Mouse (Mus musculus): ENCODE results near the gene Tcf19. TPM values are rescaled to one million over a fixed set of nuclear protein-coding genes. Genes with fewer than 3 reads are reported as not detected.

The Tcf19 gene
- total and polyA plus RNA-seq, 3 experiments: 29.7 to 38.4 (median 37.7) TPM

GRCm38 (mm10) chr17:35544680-35545079, 28.1 kb upstream of the Tcf19 start:
- peak; percentile 55 for DNase-seq (ENCODE audit: extremely low read depth)
- Histone ChIP-seq H3K9ac (ENCODE audit: insufficient read depth, low read depth) (no peak overlapping the region), H3K79me2 (replicated peaks; ENCODE audit: control insufficient read depth, extremely low read depth, insufficient read depth, poor library complexity, severe bottlenecking) (no peaks in the 10 kb centered on the region), H3K4me3 (replicated peaks in 1 of 3; ENCODE audit: low read depth in 2 of 3, low read length in 2 of 3, poor library complexity in 1 of 3) (no peak overlapping the region), H3K27me3 (replicated peaks) (peaks cover 3% of the 10 kb centered on the region), H3K27ac (ENCODE audit: insufficient read depth, low read depth) (no peak overlapping the region), H3K9me3 (replicated peaks; ENCODE audit: low read length) (no peaks in the 10 kb centered on the region), H3K36me3 (replicated peaks in 1 of 2; ENCODE audit: control insufficient read depth in 1 of 2, insufficient read depth in 1 of 2, low read length in 1 of 2) (no peaks in the 10 kb centered on the region), H3K4me1 (ENCODE audit: control insufficient read depth in 1 of 2, insufficient read depth in 2 of 2) (peaks cover 8 to 25% of the 10 kb centered on the region in 2 experiments), H3K4me2 (ENCODE audit: insufficient read depth, low read depth, poor library complexity, severe bottlenecking) (no peak overlapping the region)
- dilution Hi-C loops (cut with MboI; ENCODE audit: extremely low pct_ligation_motif_present, extremely low pct_unique_long_range_greater_than_20kb, low sequenced_read_pairs): no loop called here
- in situ Hi-C loops (cut with MboI; ENCODE audit: low pct_ligation_motif_present, low pct_unique_long_range_greater_than_20kb, low sequenced_read_pairs): no loop called here
- peak; percentile 52 for TF ChIP-seq RAD21 (IDR thresholded peaks at IDR 0.05; ENCODE audit: low read depth, low read length)
- TF ChIP-seq JUN (IDR thresholded peaks at IDR 0.05; ENCODE audit: insufficient read depth, low read depth, low read length): no peak
- TF ChIP-seq MXI1 (IDR thresholded peaks at IDR 0.05; ENCODE audit: low read depth, low read length): no peak
- no peak for TF ChIP-seq CHD2 (IDR thresholded peaks at IDR 0.05; ENCODE audit: low read length)
- TF ChIP-seq USF1 (IDR thresholded peaks at IDR 0.05; ENCODE audit: low read depth, low read length): no peak
- no peak for TF ChIP-seq ZC3H11A (IDR thresholded peaks at IDR 0.05; ENCODE audit: low read depth, low read length)
- no peak for TF ChIP-seq USF2 (conservative IDR thresholded peaks at IDR 0.05; ENCODE audit: low read depth, low read length)
- no peak for TF ChIP-seq EP300 (IDR thresholded peaks at IDR 0.05; ENCODE audit: low read length)
- TF ChIP-seq SMC3 (IDR thresholded peaks at IDR 0.05; ENCODE audit: low read depth, low read length): peak; percentile 54
- no peak for TF ChIP-seq ELF1 (IDR thresholded peaks at IDR 0.05; ENCODE audit: low read depth, low read length)
- TF ChIP-seq CTCF (conservative IDR thresholded peaks at IDR 0.05 in 1 of 2, IDR thresholded peaks at IDR 0.05 in 1 of 2; ENCODE audit: low read depth in 2 of 2, low read length in 2 of 2): peak; percentile 66 to 96
- TF ChIP-seq MYC (IDR thresholded peaks at IDR 0.05; ENCODE audit: low read depth, low read length): no peak
- TF ChIP-seq ZMIZ1 (IDR thresholded peaks at IDR 0.05; ENCODE audit: low read depth, low read length): no peak

DNA sequence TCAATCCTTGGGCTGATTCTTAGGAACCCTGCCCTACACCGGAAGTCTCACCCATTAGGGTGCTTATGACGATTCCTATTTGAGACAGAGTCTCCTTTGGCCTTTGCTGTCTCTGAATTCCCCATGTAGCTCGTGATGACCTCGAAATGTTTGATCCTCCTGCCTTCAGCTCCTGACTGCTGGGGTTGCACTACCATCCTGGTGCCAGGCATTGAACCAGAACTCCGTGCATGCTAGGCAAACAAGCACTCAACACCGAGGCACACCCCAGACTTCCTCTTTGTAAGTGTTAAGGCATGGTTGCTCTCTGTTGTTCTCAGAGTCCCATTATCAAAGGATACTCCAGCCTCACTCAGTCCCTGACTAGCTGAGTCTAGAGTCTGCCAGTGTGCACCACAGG, 27.4 kb upstream of the Tcf19 start:
- H3K9me3 ChIP-seq (replicated peaks; ENCODE audit: low read length): no peaks in the 10 kb centered on the region
- H3K36me3 ChIP-seq (replicated peaks in 1 of 2; ENCODE audit: control insufficient read depth in 1 of 2, insufficient read depth in 1 of 2, low read length in 1 of 2): no peaks in the 10 kb centered on the region
- dilution Hi-C loops (cut with MboI; ENCODE audit: extremely low pct_ligation_motif_present, extremely low pct_unique_long_range_greater_than_20kb, low sequenced_read_pairs) (no loop called here), in situ Hi-C loops (cut with MboI; ENCODE audit: low pct_ligation_motif_present, low pct_unique_long_range_greater_than_20kb, low sequenced_read_pairs) (no loop called here)
- TF ChIP-seq MYC (IDR thresholded peaks at IDR 0.05; ENCODE audit: low read depth, low read length) (no peak), KAT2A (IDR thresholded peaks at IDR 0.05; ENCODE audit: insufficient replicate concordance, low read length) (no peak), USF1 (IDR thresholded peaks at IDR 0.05; ENCODE audit: low read depth, low read length) (no peak)
- H3K27me3 ChIP-seq (replicated peaks): peaks cover 6% of the 10 kb centered on the region
- DNase-seq (ENCODE audit: extremely low read depth): no peak
- H3K4me1 ChIP-seq (ENCODE audit: control insufficient read depth in 1 of 2, insufficient read depth in 2 of 2): peaks cover 8 to 25% of the 10 kb centered on the region in 2 experiments
- H3K4me2 ChIP-seq (ENCODE audit: insufficient read depth, low read depth, poor library complexity, severe bottlenecking): no peak overlapping the region
- H3K79me2 ChIP-seq (replicated peaks; ENCODE audit: control insufficient read depth, extremely low read depth, insufficient read depth, poor library complexity, severe bottlenecking): no peaks in the 10 kb centered on the region
- H3K4me3 ChIP-seq (replicated peaks in 1 of 3; ENCODE audit: low read depth in 2 of 3, low read length in 2 of 3, poor library complexity in 1 of 3): no peak overlapping the region
- no peak overlapping the region for H3K27ac ChIP-seq (ENCODE audit: insufficient read depth, low read depth)
- H3K9ac ChIP-seq (ENCODE audit: insufficient read depth, low read depth): no peak overlapping the region

DNA sequence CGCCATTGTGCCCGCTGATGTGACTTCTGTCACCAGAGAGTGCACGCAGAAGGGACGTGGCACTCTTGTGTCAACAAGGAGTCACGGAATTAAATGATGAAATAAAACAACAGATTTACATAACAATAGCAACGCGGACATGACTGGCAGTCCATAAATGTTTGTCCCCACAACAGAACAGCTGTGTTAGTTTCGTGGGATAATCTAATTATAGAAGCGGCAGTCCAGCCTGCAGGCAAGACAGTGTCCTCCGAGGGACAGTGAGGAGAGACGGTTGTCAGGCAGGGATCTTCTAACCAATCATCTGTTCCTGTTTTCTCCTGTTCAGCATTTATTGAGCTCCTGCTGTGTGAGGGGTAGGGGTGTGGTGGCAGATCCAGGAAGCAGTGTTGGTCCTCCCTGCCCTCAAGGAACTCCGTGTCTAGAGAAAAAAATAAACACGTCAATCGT, 26.8 kb upstream of the Tcf19 start:
- Histone ChIP-seq H3K4me1 (ENCODE audit: control insufficient read depth in 1 of 2, insufficient read depth in 2 of 2) (peaks cover 8 to 25% of the 10 kb centered on the region in 2 experiments), H3K4me2 (ENCODE audit: insufficient read depth, low read depth, poor library complexity, severe bottlenecking) (no peak overlapping the region), H3K27ac (ENCODE audit: insufficient read depth, low read depth) (no peak overlapping the region), H3K36me3 (replicated peaks in 1 of 2; ENCODE audit: control insufficient read depth in 1 of 2, insufficient read depth in 1 of 2, low read length in 1 of 2) (no peaks in the 10 kb centered on the region), H3K4me3 (replicated peaks in 1 of 3; ENCODE audit: low read depth in 2 of 3, low read length in 2 of 3, poor library complexity in 1 of 3) (no peak overlapping the region), H3K79me2 (replicated peaks; ENCODE audit: control insufficient read depth, extremely low read depth, insufficient read depth, poor library complexity, severe bottlenecking) (no peaks in the 10 kb centered on the region), H3K9ac (ENCODE audit: insufficient read depth, low read depth) (no peak overlapping the region), H3K9me3 (replicated peaks; ENCODE audit: low read length) (no peaks in the 10 kb centered on the region), H3K27me3 (replicated peaks) (peaks cover 6% of the 10 kb centered on the region)
- no peak for DNase-seq (ENCODE audit: extremely low read depth)
- TF ChIP-seq PAX5 (IDR thresholded peaks at IDR 0.05; ENCODE audit: low read length): no peak
- TF ChIP-seq IRF4 (IDR thresholded peaks at IDR 0.05; ENCODE audit: low read depth, low read length): no peak
- TF ChIP-seq TCF12 (IDR thresholded peaks at IDR 0.05; ENCODE audit: low read depth, low read length): no peak
- TF ChIP-seq ETS1 (conservative IDR thresholded peaks at IDR 0.05; ENCODE audit: low read depth, low read length): no peak
- no peak for TF ChIP-seq RAD21 (IDR thresholded peaks at IDR 0.05; ENCODE audit: low read depth, low read length)
- no peak for TF ChIP-seq BHLHE40 (IDR thresholded peaks at IDR 0.05; ENCODE audit: low read depth, low read length)
- TF ChIP-seq TBP (conservative IDR thresholded peaks at IDR 0.05; ENCODE audit: low read depth, low read length): no peak
- TF ChIP-seq UBTF (IDR thresholded peaks at IDR 0.05; ENCODE audit: low read depth, low read length): no peak
- TF ChIP-seq MXI1 (IDR thresholded peaks at IDR 0.05; ENCODE audit: low read depth, low read length): no peak
- TF ChIP-seq GABPA (IDR thresholded peaks at IDR 0.05; ENCODE audit: insufficient replicate concordance, low read depth, low read length): no peak
- no peak for TF ChIP-seq ZNF384 (IDR thresholded peaks at IDR 0.05; ENCODE audit: low read depth, low read length)
- TF ChIP-seq NELFE (IDR thresholded peaks at IDR 0.05; ENCODE audit: low read depth, low read length): no peak
- in situ Hi-C loops (cut with MboI; ENCODE audit: low pct_ligation_motif_present, low pct_unique_long_range_greater_than_20kb, low sequenced_read_pairs): no loop called here
- dilution Hi-C loops (cut with MboI; ENCODE audit: extremely low pct_ligation_motif_present, extremely low pct_unique_long_range_greater_than_20kb, low sequenced_read_pairs): no loop called here

Data from CH12.LX (cell line).